12 mouse cellular contexts compared by ENCODE assay signal in genomic region chr9:121333559-121333958, GRCm38 (mm10). TPM values are rescaled to one million over a fixed set of nuclear protein-coding genes. Genes with fewer than 3 reads are reported as not detected.
DNase-seq lines count a peak whose midpoint lies in the region; ATAC-seq and TF ChIP-seq lines count a peak whose summit lies in the region.
"Had no signal": no experiment of that assay in that cellular context is flagged by ENCODE, and none has a peak within 500 bp of the region (broad histone marks: within the 10 kb centered on the region; RNA-seq: fewer than 3 reads in every experiment).

No protein-coding gene starts in this region.

- H3K4me1 ChIP-seq in heart, embryonic 10.5 days, result peaks cover 93% of the 10 kb centered on the region
- peaks cover 14% of the 10 kb centered on the region for H3K4me1 ChIP-seq in ES-Bruce4 (ENCODE audit: control insufficient read depth, insufficient read depth, low read length)
- H3K4me1 ChIP-seq in forebrain, embryonic 16.5 days (replicated peaks; ENCODE audit: control insufficient read depth, insufficient read depth, low read length), result peaks cover 42% of the 10 kb centered on the region
- peaks cover 78% of the 10 kb centered on the region for H3K4me1 ChIP-seq in midbrain, embryonic 11.5 days (ENCODE audit: control insufficient read depth, insufficient read depth, low read length)

- 86% methylated on average over 5 of the region's 5 CpGs for WGBS in heart, embryonic 10.5 days
- 61% methylated on average over 5 of the region's 5 CpGs for WGBS in forebrain, embryonic 16.5 days
- WGBS in midbrain, embryonic 11.5 days, result 67% methylated on average over 5 of the region's 5 CpGs

- H3K27me3 ChIP-seq in heart, embryonic 10.5 days (ENCODE audit: insufficient read depth, poor library complexity, severe bottlenecking), result no peaks in the 10 kb centered on the region
- no peaks in the 10 kb centered on the region for H3K27me3 ChIP-seq in ES-Bruce4 (ENCODE audit: control insufficient read depth, insufficient read depth, low read length, poor library complexity, severe bottlenecking)
- H3K27me3 ChIP-seq in forebrain, embryonic 16.5 days (replicated peaks; ENCODE audit: control insufficient read depth, insufficient read depth, low read length), result no peaks in the 10 kb centered on the region
- no peaks in the 10 kb centered on the region for H3K27me3 ChIP-seq in midbrain, embryonic 11.5 days (ENCODE audit: control insufficient read depth, insufficient read depth, low read length)
- H3K27me3 ChIP-seq: liver, embryonic 15.5 days; megakaryocyte, embryonic 14.5 days had no signal

- intact Hi-C loops in heart, postnatal 36 days (cut with DNase I), result no loop called here
- intact Hi-C loops in left cerebral cortex, postnatal 36 days (cut with DNase I), result no loop called here

- no peak for ATAC-seq in forebrain, embryonic 16.5 days
- ATAC-seq in midbrain, embryonic 11.5 days (ENCODE audit: low FRiP score), result no peak

- TF ChIP-seq POLR2A in ES-Bruce4 (IDR thresholded peaks at IDR 0.05; ENCODE audit: insufficient read depth, low read length), result no peak

- no peak for TF ChIP-seq EP300 in ES-Bruce4 (IDR thresholded peaks at IDR 0.05; ENCODE audit: insufficient read depth, low read depth, low read length)

- peak overlapping the region; percentile 74 for H3K27ac ChIP-seq in heart, embryonic 10.5 days
- peak overlapping the region; percentile 88 for H3K27ac ChIP-seq in ES-Bruce4 (ENCODE audit: insufficient read depth, low read length)
- peak overlapping the region; percentile 68 for H3K27ac ChIP-seq in forebrain, embryonic 16.5 days (ENCODE audit: low read length)
- H3K27ac ChIP-seq in midbrain, embryonic 11.5 days (ENCODE audit: low read depth, low read length), result peak overlapping the region; percentile 95
- H3K27ac ChIP-seq: liver, embryonic 15.5 days had no signal

- no peak for TF ChIP-seq CTCF in ES-Bruce4 (IDR thresholded peaks at IDR 0.05; ENCODE audit: low read depth, low read length)

- H3K9ac ChIP-seq in ES-Bruce4 (ENCODE audit: low read depth, poor library complexity, severe bottlenecking), result no peak overlapping the region
- H3K9ac ChIP-seq in forebrain, embryonic 16.5 days (replicated peaks; ENCODE audit: low read depth, low read length), result 0 out of 2 replicates have a peak overlapping the region, but pooled peaks have one; percentile 20
- H3K9ac ChIP-seq in midbrain, embryonic 11.5 days (ENCODE audit: low read length), result 0 out of 2 replicates have a peak overlapping the region, but pooled peaks have one; percentile 31
- H3K9ac ChIP-seq: liver, embryonic 15.5 days had no signal

- no peak overlapping the region for H3K4me3 ChIP-seq in heart, embryonic 10.5 days
- no peak overlapping the region for H3K4me3 ChIP-seq in ES-Bruce4 (ENCODE audit: low read depth, low read length)
- no peak overlapping the region for H3K4me3 ChIP-seq in forebrain, embryonic 16.5 days (replicated peaks; ENCODE audit: low read length)
- no peak overlapping the region for H3K4me3 ChIP-seq in midbrain, embryonic 11.5 days (ENCODE audit: low read depth, low read length)
- H3K4me3 ChIP-seq: liver, embryonic 15.5 days; megakaryocyte, embryonic 14.5 days had no signal

- DNase-seq in heart, embryonic 10.5 days (ENCODE audit: low spot score), result no peak
- no peak for DNase-seq in heart, postnatal 36 days
- DNase-seq in midbrain, embryonic 11.5 days (ENCODE audit: low spot score, missing footprints), result peak; percentile 88
- DNase-seq in right cerebral cortex, adult 2 months (ENCODE audit: low spot score in 2 of 2), result no peak
- no peak for DNase-seq in kidney, adult 11 months
- DNase-seq in left cerebral cortex, postnatal 36 days (ENCODE audit: low spot score in 2 of 2), result no peak
- DNase-seq: adrenal gland, postnatal 10 days; cerebellum, adult 18-20 months had no signal

- no peaks in the 10 kb centered on the region for H3K9me3 ChIP-seq in heart, embryonic 10.5 days
- H3K9me3 ChIP-seq in ES-Bruce4 (replicated peaks; ENCODE audit: control insufficient read depth, insufficient read depth, low read length, poor library complexity, severe bottlenecking), result peaks cover 18% of the 10 kb centered on the region
- no peaks in the 10 kb centered on the region for H3K9me3 ChIP-seq in forebrain, embryonic 16.5 days (ENCODE audit: control insufficient read depth, low read length)
- no peaks in the 10 kb centered on the region for H3K9me3 ChIP-seq in midbrain, embryonic 11.5 days (ENCODE audit: control insufficient read depth, low read length)
- H3K9me3 ChIP-seq: liver, embryonic 15.5 days had no signal

- no peak overlapping the region for H3K4me2 ChIP-seq in forebrain, embryonic 16.5 days (ENCODE audit: low read length)
- no peak overlapping the region for H3K4me2 ChIP-seq in midbrain, embryonic 11.5 days
- H3K4me2 ChIP-seq: liver, embryonic 15.5 days had no signal

- H3K36me3 ChIP-seq in heart, embryonic 10.5 days, result peaks cover under 1% of the 10 kb centered on the region; the same call in 1 of the 2 replicates
- peaks cover 4% of the 10 kb centered on the region for H3K36me3 ChIP-seq in ES-Bruce4 (ENCODE audit: control insufficient read depth, insufficient read depth, low read length, poor library complexity, severe bottlenecking)
- H3K36me3 ChIP-seq in forebrain, embryonic 16.5 days (ENCODE audit: control insufficient read depth, insufficient read depth), result no peaks in the 10 kb centered on the region
- H3K36me3 ChIP-seq in midbrain, embryonic 11.5 days (ENCODE audit: control insufficient read depth, insufficient read depth, low read length), result 0 out of 2 replicates have a peak, but pooled peaks cover under 1% of the 10 kb centered on the region

RNA-seq across cellular contexts. Expression of gene Trak1, which starts 36.3 kb away (rescaled TPM):
- polyA plus RNA-seq in heart, embryonic 10.5 days (2016; fragmentation: Nextera tagmentation; extraction: Ambion mirVana), result 18.2 and 24.1 TPM in 2 replicates
- total RNA-seq in heart, postnatal 36 days (2021), result 100 to 1,000 TPM; 305 to 315 TPM
- polyA plus RNA-seq in ES-Bruce4 (2011; ENCODE audit: insufficient read depth, insufficient read length, low read depth, missing spikeins), result 40.3 and 44.1 TPM in 2 replicates
- 85.1 and 92.2 TPM in 2 replicates for polyA plus RNA-seq in forebrain, embryonic 16.5 days (2015; fragmentation: Nextera tagmentation; extraction: Ambion mirVana)
- 19.2 and 20.5 TPM in 2 replicates for polyA plus RNA-seq in midbrain, embryonic 11.5 days (2014; fragmentation: Nextera tagmentation; extraction: Ambion mirVana)
- total RNA-seq in left cerebral cortex, postnatal 36 days (2021), result 100 to 1,000 TPM; 229 to 269 TPM

RNA-seq across cellular contexts. Expression of gene Ulk4, which starts 56.6 kb away (rescaled TPM):
- 89.4 and 98.5 TPM in 2 replicates for polyA plus RNA-seq in heart, embryonic 10.5 days (2016; fragmentation: Nextera tagmentation; extraction: Ambion mirVana)
- under 1 TPM; 0.17 to 0.46 TPM for total RNA-seq in heart, postnatal 36 days (2021)
- 3.1 and 3.3 TPM in 2 replicates for polyA plus RNA-seq in ES-Bruce4 (2011; ENCODE audit: insufficient read depth, insufficient read length, low read depth, missing spikeins)
- 115 and 169 TPM in 2 replicates for polyA plus RNA-seq in forebrain, embryonic 16.5 days (2015; fragmentation: Nextera tagmentation; extraction: Ambion mirVana)
- 210 and 216 TPM in 2 replicates for polyA plus RNA-seq in midbrain, embryonic 11.5 days (2014; fragmentation: Nextera tagmentation; extraction: Ambion mirVana)
- total RNA-seq in left cerebral cortex, postnatal 36 days (2021), result 10 to 100 TPM in 1 of 2 experiments, 1 to 10 TPM in 1; 6.3 to 11.4 TPM

Comparison
In these comparisons a context has a peak if more than half of its experiments do, and no peak if none do; other contexts are left out.
1. RNA of gene Ulk4, which starts 56.6 kb away (polyA plus RNA-seq): 210 to 216 TPM in midbrain, embryonic 11.5 days, 115 to 169 TPM in forebrain, embryonic 16.5 days and 89.4 to 98.5 TPM in heart, embryonic 10.5 days; 3.1 to 3.3 TPM in ES-Bruce4; every median in the first group is over 10 times any median in the second.
2. Peak in every context shown above with its lines, with median percentiles within 50 percentile points of each other: H3K27ac ChIP-seq.